Mouse (Mus musculus) MEL (cell line): ENCODE measurements around the gene Capn8. TPM values are rescaled to one million over a fixed set of nuclear protein-coding genes. Genes with fewer than 3 reads are reported as not detected.

Experiments
- DNase-seq: peaks from one replicate; pipeline ENCODE4 v3.0.0; 2011; ENCODE audit warnings: low read depth, low spot score
- H3K27ac ChIP-seq: 2 replicates; pipeline ENCODE4 v1.5.1; 2012; ENCODE audit warnings: low read depth, mild to moderate bottlenecking, control low read depth, low read length, moderate library complexity; ENCODE audit not compliant: control insufficient read depth
- H3K27me3 ChIP-seq, 2 experiments: fragments of 150-350 bp in 1 of 2; sonication (generic) in 1 of 2; 2 replicates each; pipeline ENCODE4 v1.6.1; 2012; ENCODE audit warnings: low read length in 2 of 2, mild to moderate bottlenecking in 2 of 2, improper control_type of control experiment in 1 of 2, moderate library complexity in 1 of 2; ENCODE audit not compliant: insufficient read depth in 2 of 2, control insufficient read depth in 1 of 2
- H3K36me3 ChIP-seq, 2 experiments: 2 replicates each; pipeline ENCODE4 v1.6.1; 2012 to 2014; ENCODE audit warnings: low read length in 2 of 2, improper control_type of control experiment in 1 of 2, inconsistent platforms in 1 of 2, mild to moderate bottlenecking in 1 of 2; ENCODE audit not compliant: insufficient read depth in 2 of 2, control insufficient read depth in 1 of 2
- H3K4me1 ChIP-seq, 2 experiments: fragments of 150-350 bp in 1 of 2; sonication (generic) in 1 of 2; 2 replicates each; pipeline ENCODE4 v1.6.1; 2012; ENCODE audit warnings: low read length in 2 of 2, improper control_type of control experiment in 1 of 2, mild to moderate bottlenecking in 1 of 2; ENCODE audit not compliant: insufficient read depth in 2 of 2, control insufficient read depth in 1 of 2
- H3K4me3 ChIP-seq, 2 experiments: fragments of 150-350 bp in 1 of 2; sonication (generic) in 1 of 2; 2 replicates each; pipeline ENCODE4 v1.5.1; 2012; ENCODE audit warnings: low read depth in 2 of 2, low read length in 2 of 2, mild to moderate bottlenecking in 2 of 2, moderate library complexity in 2 of 2, control low read depth in 1 of 2, improper control_type of control experiment in 1 of 2; ENCODE audit not compliant: control insufficient read depth in 1 of 2, insufficient read depth in 1 of 2
- H3K79me2 ChIP-seq: 2 replicates; pipeline ENCODE4 v1.6.1; 2012; ENCODE audit warnings: mild to moderate bottlenecking, low read length, moderate library complexity; ENCODE audit not compliant: control insufficient read depth, poor library complexity, insufficient read depth
- H3K9ac ChIP-seq: 2 replicates; pipeline ENCODE4 v1.6.1; 2012; ENCODE audit warnings: low read depth, mild to moderate bottlenecking, control low read depth, low read length, moderate library complexity; ENCODE audit not compliant: control insufficient read depth, poor library complexity, severe bottlenecking
- H3K9me3 ChIP-seq: fragments of 150-350 bp; sonication (generic); replicated peaks from 2 replicates; pipeline ENCODE4 v1.6.1; 2012; ENCODE audit warnings: mild to moderate bottlenecking, low read length, improper control_type of control experiment, moderate library complexity; ENCODE audit not compliant: insufficient read depth
- BHLHE40 ChIP-seq: IDR thresholded peaks from 2 replicates; pipeline ENCODE4 v1.6.1; 2012; ENCODE audit warnings: low read depth, mild to moderate bottlenecking, inconsistent platforms, low read length, improper control_type of control experiment, borderline replicate concordance
- CHD1 ChIP-seq: IDR thresholded peaks from 2 replicates; pipeline ENCODE4 v1.6.1; 2012; ENCODE audit warnings: low read depth, mild to moderate bottlenecking, inconsistent platforms, low read length, improper control_type of control experiment
- CHD2 ChIP-seq: IDR thresholded peaks from 2 replicates; pipeline ENCODE4 v1.6.1; 2011; ENCODE audit warnings: low read length, improper control_type of control experiment
- ELF1 ChIP-seq: IDR thresholded peaks from 2 replicates; pipeline ENCODE4 v1.6.1; 2014; ENCODE audit warnings: low read depth, mild to moderate bottlenecking, inconsistent platforms, low read length, improper control_type of control experiment, moderate library complexity
- ETS1 ChIP-seq: IDR thresholded peaks from 2 replicates; pipeline ENCODE4 v1.6.1; 2012; ENCODE audit warnings: low read depth, mild to moderate bottlenecking, inconsistent platforms, low read length, improper control_type of control experiment, moderate library complexity
- GATA1 ChIP-seq: IDR thresholded peaks from 2 replicates; pipeline ENCODE4 v1.6.1; 2011; ENCODE audit warnings: low read depth, low read length, improper control_type of control experiment
- KAT2A ChIP-seq: conservative IDR thresholded peaks from 2 replicates; pipeline ENCODE4 v1.6.1; 2012; ENCODE audit warnings: low read depth, low read length, improper control_type of control experiment, inconsistent platforms
- MAFK ChIP-seq: IDR thresholded peaks from 2 replicates; pipeline ENCODE4 v1.6.1; 2011; ENCODE audit warnings: low read depth, mild to moderate bottlenecking, low read length, improper control_type of control experiment, borderline replicate concordance
- MAX ChIP-seq: IDR thresholded peaks from 2 replicates; pipeline ENCODE4 v1.6.1; 2011; ENCODE audit warnings: low read length, improper control_type of control experiment
- MXI1 ChIP-seq: IDR thresholded peaks from 2 replicates; pipeline ENCODE4 v1.6.1; 2011; ENCODE audit warnings: mild to moderate bottlenecking, low read depth, low read length, improper control_type of control experiment
- NRF1 ChIP-seq: IDR thresholded peaks from 2 replicates; pipeline ENCODE4 v1.6.1; 2014; ENCODE audit warnings: low read depth, mild to moderate bottlenecking, inconsistent platforms, low read length, improper control_type of control experiment, moderate library complexity; ENCODE audit not compliant: poor library complexity, insufficient read depth, severe bottlenecking
- POLR2A ChIP-seq, 2 experiments: IDR thresholded peaks; 2 replicates each; pipeline ENCODE4 v1.6.1; 2011 to 2012; ENCODE audit warnings: low read length in 2 of 2, mild to moderate bottlenecking in 2 of 2, control low read depth in 1 of 2, improper control_type of control experiment in 1 of 2, low read depth in 1 of 2, moderate library complexity in 1 of 2; ENCODE audit not compliant: control insufficient read depth in 1 of 2, insufficient read depth in 1 of 2, poor library complexity in 1 of 2
- POLR2AphosphoS2 ChIP-seq: IDR thresholded peaks from 2 replicates; pipeline ENCODE4 v1.6.1; 2011; ENCODE audit warnings: low read length, improper control_type of control experiment
- RAD21 ChIP-seq: IDR thresholded peaks from 2 replicates; pipeline ENCODE4 v1.6.1; 2011; ENCODE audit warnings: mild to moderate bottlenecking, low read depth, low read length, improper control_type of control experiment
- SMC3 ChIP-seq: IDR thresholded peaks from 2 replicates; pipeline ENCODE4 v1.6.1; 2011; ENCODE audit warnings: low read depth, low read length, improper control_type of control experiment
- TAL1 ChIP-seq: IDR thresholded peaks from 2 replicates; pipeline ENCODE4 v1.6.1; 2012; ENCODE audit warnings: mild to moderate bottlenecking, inconsistent platforms, low read length, moderate library complexity, mixed read lengths
- TBP ChIP-seq: IDR thresholded peaks from 2 replicates; pipeline ENCODE4 v1.8.0; 2011; ENCODE audit warnings: low read depth, low read length, improper control_type of control experiment
- TCF12 ChIP-seq: IDR thresholded peaks from 2 replicates; pipeline ENCODE4 v1.6.1; 2014; ENCODE audit warnings: low read depth, mild to moderate bottlenecking, inconsistent platforms, low read length, improper control_type of control experiment, moderate library complexity
- UBTF ChIP-seq: IDR thresholded peaks from 2 replicates; pipeline ENCODE4 v1.6.1; 2012; ENCODE audit warnings: low read depth, mild to moderate bottlenecking, inconsistent platforms, low read length, improper control_type of control experiment, moderate library complexity, borderline replicate concordance; ENCODE audit not compliant: insufficient read depth
- USF1 ChIP-seq: IDR thresholded peaks from 2 replicates; pipeline ENCODE4 v1.6.1; 2014; ENCODE audit warnings: low read depth, mild to moderate bottlenecking, inconsistent platforms, low read length, improper control_type of control experiment, moderate library complexity
- USF2 ChIP-seq, 2 experiments: IDR thresholded peaks; 2 replicates each; pipeline ENCODE4 v1.6.1; 2011 to 2012; ENCODE audit warnings: improper control_type of control experiment in 2 of 2, low read length in 2 of 2, borderline replicate concordance in 1 of 2, inconsistent platforms in 1 of 2, low read depth in 1 of 2, mild to moderate bottlenecking in 1 of 2; ENCODE audit not compliant: insufficient read depth in 1 of 2
- ZKSCAN1 ChIP-seq: IDR thresholded peaks from 2 replicates; pipeline ENCODE4 v1.6.1; 2012; ENCODE audit warnings: low read depth, mild to moderate bottlenecking, inconsistent platforms, low read length, improper control_type of control experiment, moderate library complexity
- polyA plus RNA-seq, 2 experiments: library from polyadenylated mRNA; stranded (reverse) in 1 of 2; unstranded in 1 of 2; fragments of >175 nt in 1 of 2; fragments of >200 nt in 1 of 2; gene quantifications; 2 replicates each; pipeline versions ENCODE4 v1.2.1 to v1.2.4; 2012; ENCODE audit warnings: low replicate concordance in 2 of 2, low read depth in 1 of 2; ENCODE audit not compliant: insufficient read length in 2 of 2, insufficient read depth in 1 of 2, missing spikeins in 1 of 2
- total RNA-seq: library from RNA; depleted of rRNA; stranded (reverse); fragments of 300-350 nt; gene quantifications from 2 replicates; pipeline ENCODE4 v1.2.3, GENCODE M21; 2012

The Capn8 gene
- total and polyA plus RNA-seq, 3 experiments: not detected

DNA sequence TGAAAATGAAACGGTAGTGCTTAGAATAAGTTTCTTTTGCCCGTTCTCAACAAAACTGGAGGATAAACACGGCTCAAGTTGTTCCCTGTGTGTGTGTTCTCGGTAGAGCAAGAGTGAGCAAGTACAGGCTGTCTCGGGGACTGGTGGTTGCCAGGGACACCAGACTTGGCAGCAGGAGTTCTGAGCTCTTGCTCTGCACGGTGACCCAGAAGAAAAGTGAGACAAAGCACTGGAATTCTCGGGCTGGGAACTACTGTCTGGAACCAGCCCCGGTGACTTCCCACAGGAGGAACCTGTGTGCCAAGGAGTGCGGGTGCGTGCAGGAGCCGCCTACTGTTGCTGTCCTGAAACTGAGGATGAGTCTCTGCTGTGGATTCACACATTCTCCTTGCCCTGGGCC lies 98.9 kb downstream of the Capn8 start:
- H3K4me1 ChIP-seq: no peaks in the 10 kb centered on the region
- no peak for DNase-seq
- no peaks in the 10 kb centered on the region for H3K36me3 ChIP-seq
- H3K9me3 ChIP-seq: no peaks in the 10 kb centered on the region
- no peak overlapping the region for H3K4me3 ChIP-seq
- no peaks in the 10 kb centered on the region for H3K79me2 ChIP-seq
- H3K27me3 ChIP-seq: no peaks in the 10 kb centered on the region; a peak in 1 of 4 replicates
- TF ChIP-seq MAFK (no peak), ELF1 (no peak), ETS1 (no peak), RAD21 (no peak), BHLHE40 (no peak), SMC3 (no peak), MAX (no peak), POLR2A (IDR thresholded peaks at IDR 0.05; ENCODE audit: control insufficient read depth in 1 of 2, insufficient read depth in 1 of 2, low read depth in 1 of 2, low read length in 2 of 2, poor library complexity in 1 of 2) (no peak), ZKSCAN1 (no peak), UBTF (no peak), TCF12 (no peak), CHD2 (no peak), TBP (no peak), POLR2AphosphoS2 (no peak), GATA1 (no peak), USF2 (IDR thresholded peaks at IDR 0.05; ENCODE audit: borderline replicate concordance in 1 of 2, insufficient read depth in 1 of 2, low read depth in 1 of 2, low read length in 2 of 2) (no peak), NRF1 (no peak), USF1 (no peak), TAL1 (no peak), MXI1 (no peak)
- TF ChIP-seq, all 39 proteins: peak for 0
- no peak overlapping the region for H3K27ac ChIP-seq
- H3K9ac ChIP-seq: no peak overlapping the region

GRCm38 (mm10) chr1:182664841-182665240 lies 100.0 kb downstream of the Capn8 start:
- H3K79me2 ChIP-seq: no peaks in the 10 kb centered on the region
- H3K9ac ChIP-seq: no peak overlapping the region
- no peaks in the 10 kb centered on the region for H3K36me3 ChIP-seq
- H3K9me3 ChIP-seq: no peaks in the 10 kb centered on the region
- no peak overlapping the region for H3K4me3 ChIP-seq
- no peak for DNase-seq
- H3K27ac ChIP-seq: no peak overlapping the region
- H3K27me3 ChIP-seq: no peaks in the 10 kb centered on the region; a peak in 1 of 4 replicates
- H3K4me1 ChIP-seq: no peaks in the 10 kb centered on the region
- TF ChIP-seq CHD1: no peak
- TF ChIP-seq MAFK: no peak
- no peak for TF ChIP-seq KAT2A
- no peak for TF ChIP-seq UBTF
